Mouse (Mus musculus) embryonic facial prominence, embryonic 15.5 days (tissue): ENCODE results near the gene Myh10. TPM values are rescaled to one million over a fixed set of nuclear protein-coding genes. Genes with fewer than 3 reads are reported as not detected.

Experiments used
- ATAC-seq: fragments of 200-750 bp; cut with Nextera tagmentation; 2 replicates; pipeline ENCODE4 v1.8.0; 2017; ENCODE audit warnings: low read depth, moderate TSS enrichment; ENCODE audit not compliant: insufficient number of reproducible peaks, low FRiP score, low TSS enrichment
- H3K27ac ChIP-seq: fragments of 300-500 bp; sonication (generic); replicated peaks from 2 replicates; pipeline ENCODE4 v1.5.1; 2015; ENCODE audit warnings: mild to moderate bottlenecking, inconsistent platforms
- H3K27me3 ChIP-seq: fragments of 300-500 bp; sonication (generic); 2 replicates; pipeline ENCODE4 v1.6.1; 2015; ENCODE audit warnings: inconsistent platforms
- H3K36me3 ChIP-seq: fragments of 300-500 bp; sonication (generic); 2 replicates; pipeline ENCODE4 v1.6.1; 2015; ENCODE audit warnings: mild to moderate bottlenecking, inconsistent platforms
- H3K4me1 ChIP-seq: fragments of 300-500 bp; sonication (generic); 2 replicates; pipeline ENCODE4 v1.6.1; 2015; ENCODE audit warnings: inconsistent platforms
- H3K4me2 ChIP-seq: fragments of 300-500 bp; sonication (generic); replicated peaks from 2 replicates; pipeline ENCODE4 v1.6.1; 2015; ENCODE audit warnings: mild to moderate bottlenecking, inconsistent platforms
- H3K4me3 ChIP-seq: fragments of 300-500 bp; sonication (generic); replicated peaks from 2 replicates; pipeline ENCODE4 v1.5.1; 2015; ENCODE audit warnings: mild to moderate bottlenecking, inconsistent platforms
- H3K9ac ChIP-seq: fragments of 300-500 bp; sonication (generic); 2 replicates; pipeline ENCODE4 v1.6.1; 2015; ENCODE audit warnings: inconsistent platforms
- H3K9me3 ChIP-seq: fragments of 300-500 bp; sonication (generic); replicated peaks from 2 replicates; pipeline ENCODE4 v1.6.1; 2016; ENCODE audit warnings: inconsistent platforms
- WGBS: fragments of 180-500 bp; shearing (Covaris S2); methylation state at CpG from one replicate; pipeline ENCODE4 v1.1.7; 2015; 5-methylcytosine and 5-hydroxymethylcytosine counted together
- polyA plus RNA-seq: library from polyadenylated mRNA; unstranded; fragments of >200 nt; fragmentation: Nextera tagmentation; extraction: Ambion mirVana; gene quantifications from 2 replicates; pipeline ENCODE4 v1.2.1, GENCODE M21; 2015

The Myh10 gene
- polyA plus RNA-seq, 1 experiment from 2014 or later, result 87.8 TPM

GRCm38 (mm10) chr11:68776147-68776655 is 84.8 kb downstream of the Myh10 start:
- Histone ChIP-seq H3K4me3 (no peak overlapping the region), H3K27ac (no peak overlapping the region), H3K4me1 (no peaks in the 10 kb centered on the region), H3K27me3 (no peaks in the 10 kb centered on the region), H3K9ac (no peak overlapping the region), H3K36me3 (peaks cover 57% of the 10 kb centered on the region), H3K4me2 (no peak overlapping the region), H3K9me3 (no peaks in the 10 kb centered on the region)
- ATAC-seq, result no peak
- 85% methylated on average over 7 of the region's 7 CpGs for WGBS

DNA sequence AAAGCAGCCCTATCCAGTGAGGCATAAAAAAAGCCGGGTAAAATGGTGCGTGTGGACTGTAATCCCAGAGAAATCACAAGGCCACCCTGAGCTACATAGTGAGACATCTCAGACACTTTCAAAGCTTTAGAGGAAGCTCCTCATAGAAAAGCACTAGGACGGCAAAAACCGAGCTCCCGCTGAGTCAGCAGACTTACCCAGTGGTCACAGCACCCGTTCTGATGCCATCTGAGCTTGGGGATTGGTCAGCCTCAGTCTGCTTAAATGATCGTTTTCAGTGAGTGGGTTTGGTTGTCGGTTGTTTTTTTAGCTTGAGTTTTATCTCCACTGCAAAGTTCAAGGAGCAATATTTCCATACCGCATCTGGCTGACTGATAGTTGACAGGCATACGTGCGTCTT is 86.6 kb downstream of the Myh10 start:
- H3K4me1 ChIP-seq, result no peaks in the 10 kb centered on the region
- no peak overlapping the region for H3K4me2 ChIP-seq
- H3K9me3 ChIP-seq, result no peaks in the 10 kb centered on the region
- WGBS, result 84% methylated on average over 11 of the region's 11 CpGs
- ATAC-seq, result no peak
- peaks cover 59% of the 10 kb centered on the region for H3K36me3 ChIP-seq
- no peak overlapping the region for H3K27ac ChIP-seq
- H3K9ac ChIP-seq, result no peak overlapping the region
- no peak overlapping the region for H3K4me3 ChIP-seq
- H3K27me3 ChIP-seq, result no peaks in the 10 kb centered on the region

- ATAC-seq, result no peak
- Histone ChIP-seq H3K36me3 (peaks cover 59% of the 10 kb centered on the region), H3K9me3 (no peaks in the 10 kb centered on the region), H3K27ac (no peak overlapping the region), H3K9ac (no peak overlapping the region), H3K4me2 (no peak overlapping the region), H3K4me1 (no peaks in the 10 kb centered on the region), H3K27me3 (no peaks in the 10 kb centered on the region), H3K4me3 (no peak overlapping the region)
These were observed 87.5 kb downstream of the Myh10 start for GRCm38 (mm10) chr11:68778855-68779254.

DNA sequence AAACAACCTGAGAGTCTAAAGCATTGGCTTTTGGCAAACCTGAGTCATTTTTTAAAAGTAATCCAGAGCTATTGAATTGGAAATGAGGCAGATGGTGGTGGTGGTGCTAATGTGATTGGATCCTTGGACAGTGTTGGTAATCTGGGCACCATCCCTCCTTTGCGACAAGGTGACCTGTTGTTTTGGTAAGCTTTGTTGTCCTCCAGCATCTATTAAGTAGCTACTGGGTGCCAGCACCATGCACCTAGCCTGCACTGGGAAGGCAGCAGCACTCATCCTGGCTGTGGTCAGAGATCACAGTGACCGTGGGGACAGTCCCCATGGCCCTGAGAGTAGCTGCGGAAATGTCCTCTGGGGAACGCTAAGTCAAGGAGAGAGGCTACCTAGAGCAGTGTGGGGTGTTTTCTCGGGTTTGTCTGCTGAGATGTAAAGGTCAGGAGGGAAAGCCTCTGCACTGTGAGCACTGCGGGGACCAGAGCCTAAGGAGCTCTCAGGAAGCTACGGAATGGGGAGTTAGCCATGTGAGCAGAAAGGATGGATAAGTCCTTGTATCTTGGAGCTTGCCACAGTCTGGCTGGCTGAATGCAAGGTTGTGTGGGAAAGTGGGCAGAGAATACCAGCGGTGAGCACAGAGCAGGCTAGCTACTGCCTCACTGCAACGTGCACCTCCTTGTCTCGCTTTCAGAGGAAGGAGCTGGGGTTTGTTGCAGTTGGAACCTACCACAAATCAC is 88.5 kb downstream of the Myh10 start:
- H3K4me1 ChIP-seq, result no peaks in the 10 kb centered on the region
- ATAC-seq, result no peak
- H3K36me3 ChIP-seq, result peaks cover 61% of the 10 kb centered on the region
- no peak overlapping the region for H3K27ac ChIP-seq
- no peaks in the 10 kb centered on the region for H3K27me3 ChIP-seq
- no peaks in the 10 kb centered on the region for H3K9me3 ChIP-seq
- no peak overlapping the region for H3K9ac ChIP-seq
- H3K4me3 ChIP-seq, result no peak overlapping the region
- 92% methylated on average over 10 of the region's 10 CpGs for WGBS
- no peak overlapping the region for H3K4me2 ChIP-seq

DNA sequence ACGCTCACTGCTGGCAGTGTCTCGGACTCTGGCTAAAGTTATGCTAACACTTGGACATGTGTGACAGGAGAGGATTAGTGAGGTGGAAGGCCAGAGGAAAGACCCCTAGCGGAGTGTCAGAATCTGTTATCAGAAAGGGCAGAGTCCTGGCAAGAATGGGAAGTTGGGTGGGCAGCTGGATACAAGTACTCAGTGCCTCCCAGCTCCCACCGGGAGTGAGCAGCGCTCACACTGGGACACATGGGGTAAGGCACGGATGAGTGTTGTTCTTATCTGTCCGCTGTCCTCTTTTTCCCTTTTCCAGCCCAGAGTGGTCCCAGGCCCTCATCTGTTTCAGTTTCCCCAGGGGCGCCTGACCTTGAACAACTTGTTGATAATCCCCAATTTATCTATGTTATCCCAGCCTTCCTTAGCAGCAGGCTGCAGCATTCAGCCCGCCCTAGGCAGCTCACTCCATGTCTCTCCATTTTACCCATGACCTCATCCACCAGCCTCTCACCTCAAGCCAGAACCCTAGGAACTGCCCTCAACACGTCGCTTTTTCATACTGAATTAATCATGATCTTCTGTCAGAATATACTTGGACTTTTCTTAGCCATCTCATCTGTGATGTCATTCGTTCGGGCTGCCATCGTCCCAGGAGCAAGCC is 89.2 kb downstream of the Myh10 start:
- H3K9me3 ChIP-seq, result no peaks in the 10 kb centered on the region
- H3K36me3 ChIP-seq, result peaks cover 68% of the 10 kb centered on the region

DNA sequence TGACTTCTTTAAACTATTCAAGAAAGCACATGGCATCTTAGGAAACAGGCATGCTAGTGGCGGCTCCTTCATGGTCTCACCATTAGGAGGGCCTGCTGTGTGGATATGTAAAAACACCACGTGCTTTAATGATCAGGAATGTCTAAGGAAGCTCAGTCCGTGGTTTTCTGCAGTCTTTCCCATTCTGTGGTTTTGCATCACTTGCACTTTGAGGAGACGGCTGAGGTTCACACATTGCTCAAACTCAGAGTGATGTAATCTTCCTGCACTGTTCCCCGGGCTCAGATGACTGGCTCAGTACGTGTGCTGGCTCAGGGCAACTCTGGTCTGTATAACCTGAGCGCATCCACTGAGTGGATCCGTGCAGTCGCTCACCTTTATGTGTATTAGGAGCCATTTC is 91.0 kb downstream of the Myh10 start:
- 67% methylated on average over 9 of the region's 9 CpGs for WGBS
- no peak for ATAC-seq
- H3K36me3 ChIP-seq, result peaks cover 75% of the 10 kb centered on the region

More for the DNA sequence above, 89.2 kb downstream of the Myh10 start:
- Histone ChIP-seq H3K27me3 (no peaks in the 10 kb centered on the region), H3K27ac (no peak overlapping the region), H3K4me2 (no peak overlapping the region), H3K9ac (no peak overlapping the region), H3K4me1 (no peaks in the 10 kb centered on the region), H3K4me3 (no peak overlapping the region)
- ATAC-seq, result no peak
- WGBS, result 84% methylated on average over 14 of the region's 14 CpGs

GRCm38 (mm10) chr11:68785813-68786212 is 94.5 kb downstream of the Myh10 start:
- H3K4me3 ChIP-seq, result no peak overlapping the region
- 60% methylated on average over 8 of the region's 8 CpGs for WGBS
- ATAC-seq, result no peak

More for the DNA sequence above, 91.0 kb downstream of the Myh10 start:
- no peak overlapping the region for H3K4me3 ChIP-seq
- H3K4me1 ChIP-seq, result no peaks in the 10 kb centered on the region
- no peak overlapping the region for H3K27ac ChIP-seq
- H3K27me3 ChIP-seq, result no peaks in the 10 kb centered on the region
- H3K9me3 ChIP-seq, result no peaks in the 10 kb centered on the region
- no peak overlapping the region for H3K9ac ChIP-seq
- no peak overlapping the region for H3K4me2 ChIP-seq

GRCm38 (mm10) chr11:68787222-68787621 is 95.9 kb downstream of the Myh10 start:
- no peak overlapping the region for H3K4me3 ChIP-seq
- H3K4me2 ChIP-seq, result no peak overlapping the region
- H3K9me3 ChIP-seq, result no peaks in the 10 kb centered on the region
- WGBS, result 86% methylated on average over 9 of the region's 9 CpGs
- no peak overlapping the region for H3K9ac ChIP-seq
- no peak overlapping the region for H3K27ac ChIP-seq
- peaks cover 91% of the 10 kb centered on the region for H3K36me3 ChIP-seq
- ATAC-seq, result no peak
- no peaks in the 10 kb centered on the region for H3K4me1 ChIP-seq
- no peaks in the 10 kb centered on the region for H3K27me3 ChIP-seq

More at GRCm38 (mm10) chr11:68785813-68786212, 94.5 kb downstream of the Myh10 start:
- Histone ChIP-seq H3K4me1 (no peaks in the 10 kb centered on the region), H3K36me3 (peaks cover 92% of the 10 kb centered on the region), H3K9ac (no peak overlapping the region), H3K9me3 (no peaks in the 10 kb centered on the region), H3K27ac (no peak overlapping the region), H3K27me3 (no peaks in the 10 kb centered on the region), H3K4me2 (no peak overlapping the region)

- H3K4me2 ChIP-seq, result no peak overlapping the region
- no peaks in the 10 kb centered on the region for H3K9me3 ChIP-seq
- no peak overlapping the region for H3K4me3 ChIP-seq
- H3K4me1 ChIP-seq, result 0 out of 2 replicates have a peak, but pooled peaks cover 5% of the 10 kb centered on the region
- peaks cover 94% of the 10 kb centered on the region for H3K36me3 ChIP-seq
- H3K9ac ChIP-seq, result no peak overlapping the region
- no peak overlapping the region for H3K27ac ChIP-seq
- no peak for ATAC-seq
- WGBS, result 88% methylated on average over 10 of the region's 10 CpGs
- no peaks in the 10 kb centered on the region for H3K27me3 ChIP-seq
These were observed 99.4 kb downstream of the Myh10 start for GRCm38 (mm10) chr11:68790720-68791119.

DNA sequence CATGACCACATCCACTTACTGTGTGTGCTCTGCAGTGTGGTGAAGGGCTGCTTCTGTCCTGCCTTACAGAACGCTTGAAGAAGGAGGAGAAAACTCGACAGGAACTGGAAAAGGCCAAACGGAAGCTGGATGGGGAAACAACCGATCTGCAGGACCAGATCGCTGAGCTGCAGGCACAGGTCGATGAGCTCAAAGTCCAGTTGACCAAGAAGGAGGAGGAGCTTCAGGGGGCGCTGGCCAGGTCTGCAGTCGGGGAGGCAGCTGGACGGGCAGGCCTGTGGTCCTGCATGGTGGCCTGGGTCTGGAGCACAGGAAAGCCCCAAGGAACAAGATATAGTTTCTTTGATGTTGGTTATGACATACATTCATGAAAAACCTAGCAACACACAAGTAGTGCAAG is 100.4 kb downstream of the Myh10 start:
- H3K4me3 ChIP-seq, result no peak overlapping the region
- WGBS, result 85% methylated on average over 9 of the region's 9 CpGs
- H3K9me3 ChIP-seq, result no peaks in the 10 kb centered on the region
- H3K4me1 ChIP-seq, result 0 out of 2 replicates have a peak, but pooled peaks cover 5% of the 10 kb centered on the region
- no peak overlapping the region for H3K27ac ChIP-seq
- H3K4me2 ChIP-seq, result no peak overlapping the region
- H3K27me3 ChIP-seq, result no peaks in the 10 kb centered on the region
- no peak for ATAC-seq
- H3K36me3 ChIP-seq, result peaks cover 91% of the 10 kb centered on the region
- no peak overlapping the region for H3K9ac ChIP-seq

- 90% methylated on average over 10 of the region's 10 CpGs for WGBS
- H3K36me3 ChIP-seq, result peaks cover 96% of the 10 kb centered on the region
- no peaks in the 10 kb centered on the region for H3K27me3 ChIP-seq
- no peaks in the 10 kb centered on the region for H3K9me3 ChIP-seq
- ATAC-seq, result no peak
- no peak overlapping the region for H3K27ac ChIP-seq
- no peak overlapping the region for H3K9ac ChIP-seq
- no peak overlapping the region for H3K4me2 ChIP-seq
- H3K4me1 ChIP-seq, result 0 out of 2 replicates have a peak, but pooled peaks cover 5% of the 10 kb centered on the region
- H3K4me3 ChIP-seq, result no peak overlapping the region
These were observed 106.9 kb downstream of the Myh10 start for GRCm38 (mm10) chr11:68798258-68798657.
